Mouse (Mus musculus) embryonic fibroblast, embryonic 13.5 days (primary cell): ENCODE measurements at regions not wholly inside any gene's neighbourhood (a gene's known extent, or its start where the extent isn't known, plus 50 kb on each side); places are given as distances from the start of the nearest gene placed in this dataset.
"Not testable (repeated sequence)": the region's sequence is repeated elsewhere in the genome, so short reads cannot be mapped to it uniquely, and the experiment has no call there.

Source experiments
- H3K27ac ChIP-seq: 2 replicates; pipeline ENCODE4 v1.5.1; 2012; ENCODE audit warnings: low read length, control low read depth, inconsistent platforms; ENCODE audit not compliant: insufficient read depth
- H3K4me1 ChIP-seq: 2 replicates; pipeline ENCODE4 v1.6.1; 2011; ENCODE audit warnings: low read length; ENCODE audit not compliant: control insufficient read depth, insufficient read depth
- H3K4me3 ChIP-seq: 2 replicates; pipeline ENCODE4 v1.5.1; 2011; ENCODE audit warnings: mild to moderate bottlenecking, control low read depth, low read length; ENCODE audit not compliant: insufficient read depth
- CTCF ChIP-seq: IDR thresholded peaks from 2 replicates; pipeline ENCODE4 v1.5.1; 2011; ENCODE audit warnings: mild to moderate bottlenecking, control low read depth, low read length, moderate library complexity, borderline replicate concordance; ENCODE audit not compliant: insufficient read depth
- POLR2A ChIP-seq: IDR thresholded peaks from 2 replicates; pipeline ENCODE4 v1.6.1; 2011; ENCODE audit warnings: low read depth, mild to moderate bottlenecking, control low read depth, low read length, moderate library complexity

- TF ChIP-seq CTCF (no peak), POLR2A (no peak)
- Histone ChIP-seq H3K27ac (no peak overlapping the region; the same call in 1 of the 2 replicates), H3K4me3 (no peak overlapping the region), H3K4me1 (no peaks in the 10 kb centered on the region)
Observed at GRCm38 (mm10) chr19:35143781-35144180, 221.6 kb downstream of the Kif20b start.

GRCm38 (mm10) chr19:35149476-35149875, 227.3 kb downstream of the Kif20b start:
- not testable (repeated sequence) for H3K27ac ChIP-seq, H3K4me3 ChIP-seq

DNA sequence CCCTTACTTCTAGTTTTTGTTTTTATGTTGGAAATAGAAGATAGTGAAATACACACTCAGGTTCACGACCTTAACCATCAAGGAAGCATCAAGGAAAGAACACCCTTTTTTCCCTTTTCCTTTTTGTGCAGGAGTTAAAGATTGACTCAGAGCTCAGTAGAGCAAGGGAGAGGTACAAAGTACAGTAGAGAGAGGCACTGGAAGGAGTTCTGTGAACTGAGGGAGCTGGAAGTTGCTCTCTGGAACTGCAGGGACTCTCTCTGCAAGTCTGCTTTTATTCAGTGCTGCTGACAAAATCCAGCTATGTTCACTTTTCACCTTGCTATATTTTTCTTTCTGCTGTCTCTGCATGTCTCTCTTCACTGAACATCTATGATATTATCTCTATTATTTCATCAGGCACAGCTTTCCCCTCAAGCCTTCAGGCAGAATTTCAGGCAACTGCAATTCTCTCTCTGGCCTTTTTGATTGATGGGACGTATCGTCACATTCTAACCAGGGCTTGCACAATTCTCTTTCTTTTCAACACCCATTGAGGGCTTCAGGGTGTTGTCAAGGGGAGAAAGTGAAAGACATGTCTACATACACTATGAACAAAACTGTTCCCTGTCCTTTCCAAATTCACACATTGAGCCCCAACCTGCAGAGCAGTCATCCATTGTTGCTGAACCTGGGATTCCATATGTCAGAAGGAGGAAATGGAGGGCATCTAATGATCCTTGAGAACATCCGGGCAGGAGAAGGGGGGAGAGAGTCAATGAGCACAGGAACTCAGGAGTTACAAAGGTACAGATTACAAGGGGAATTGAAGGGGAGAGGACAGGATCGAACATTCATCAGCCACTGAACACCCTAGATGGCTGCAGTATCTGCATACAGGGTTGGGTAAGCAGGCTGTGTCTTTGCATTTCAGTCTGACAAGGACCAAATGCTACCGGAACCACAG, 228.9 kb downstream of the Kif20b start:
- Histone ChIP-seq H3K4me3 (no peak overlapping the region), H3K4me1 (no peaks in the 10 kb centered on the region), H3K27ac (no peak overlapping the region)
- TF ChIP-seq POLR2A (no peak), CTCF (no peak)

More at GRCm38 (mm10) chr19:35149476-35149875, 227.3 kb downstream of the Kif20b start:
- not testable (repeated sequence) for H3K4me1 ChIP-seq

DNA sequence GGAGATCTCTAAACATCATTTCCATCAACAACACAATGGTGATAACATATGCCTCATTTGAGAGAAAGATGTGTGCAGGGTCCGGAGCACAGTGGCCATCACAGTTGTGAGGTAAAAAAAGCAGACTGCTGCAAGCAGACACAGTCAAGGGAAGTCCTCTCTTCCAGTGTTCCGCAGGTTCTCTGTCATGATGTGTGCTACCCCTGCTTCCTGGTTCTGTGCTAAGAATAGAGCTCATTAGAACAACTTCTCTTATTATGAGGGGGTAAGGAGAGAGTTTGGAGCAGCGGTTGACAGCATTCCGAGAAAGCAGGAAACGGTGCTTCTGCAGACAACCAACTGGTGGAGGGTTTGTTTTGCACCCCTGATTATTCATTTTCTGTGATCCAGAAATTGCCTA, 229.7 kb downstream of the Kif20b start:
- no peak for TF ChIP-seq POLR2A
- no peak for TF ChIP-seq CTCF
- Histone ChIP-seq H3K4me3 (no peak overlapping the region), H3K4me1 (no peaks in the 10 kb centered on the region), H3K27ac (no peak overlapping the region)

- Histone ChIP-seq H3K4me1 (no peaks in the 10 kb centered on the region), H3K4me3 (no peak overlapping the region), H3K27ac (no peak overlapping the region)
- TF ChIP-seq POLR2A (no peak), CTCF (no peak)
Observed at GRCm38 (mm10) chr19:35157849-35158248, 235.7 kb downstream of the Kif20b start.

GRCm38 (mm10) chr19:35164727-35165126, 242.6 kb downstream of the Kif20b start:
- TF ChIP-seq CTCF (no peak), POLR2A (no peak)
- no peak overlapping the region for H3K4me3 ChIP-seq
- no peaks in the 10 kb centered on the region for H3K4me1 ChIP-seq
- no peak overlapping the region for H3K27ac ChIP-seq

DNA sequence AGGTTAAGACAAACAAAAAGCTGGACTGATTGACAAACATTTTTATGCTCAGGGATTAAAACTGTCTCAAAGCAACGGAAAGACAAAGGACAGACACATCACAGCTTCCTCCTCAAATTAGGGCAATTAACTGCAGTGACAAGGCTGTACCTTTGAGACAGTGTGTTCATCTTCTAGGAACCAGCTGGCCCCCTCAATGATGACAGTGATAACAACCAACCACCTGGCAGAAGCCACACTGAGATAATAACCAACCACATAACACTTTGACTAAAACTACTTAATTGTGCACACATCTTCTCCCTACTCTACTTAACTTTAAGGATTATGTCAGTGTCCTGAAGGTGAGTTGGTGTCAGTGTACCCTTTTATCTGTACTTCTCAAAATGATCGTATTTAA, 248.4 kb downstream of the Kif20b start:
- no peak for TF ChIP-seq CTCF
- TF ChIP-seq POLR2A: no peak
- no peak overlapping the region for H3K4me3 ChIP-seq
- no peak overlapping the region for H3K27ac ChIP-seq
- H3K4me1 ChIP-seq: no peaks in the 10 kb centered on the region

- Histone ChIP-seq H3K27ac (no peak overlapping the region), H3K4me3 (no peak overlapping the region), H3K4me1 (no peaks in the 10 kb centered on the region)
- TF ChIP-seq CTCF: no peak
Observed at GRCm38 (mm10) chr19:35180102-35180501, 257.9 kb downstream of the Kif20b start.

GRCm38 (mm10) chr19:35205557-35206239, 283.5 kb downstream of the Kif20b start:
- Histone ChIP-seq H3K4me3 (no peak overlapping the region), H3K4me1 (no peaks in the 10 kb centered on the region), H3K27ac (no peak overlapping the region)
- no peak for TF ChIP-seq POLR2A
- TF ChIP-seq CTCF: no peak

GRCm38 (mm10) chr19:35244188-35244587, 322.0 kb downstream of the Kif20b start:
- Histone ChIP-seq H3K27ac (no peak overlapping the region), H3K4me3 (no peak overlapping the region), H3K4me1 (no peaks in the 10 kb centered on the region)
- TF ChIP-seq CTCF (no peak), POLR2A (no peak)
